Mouse (Mus musculus) E14TG2a.4 (cell line): Measurements from ENCODE around the gene Mmadhc.

Source experiments
- H3K27me3 ChIP-seq: 2 replicates; pipeline ENCODE4 v1.6.1; 2014; ENCODE audit warnings: low read length, control low read depth; ENCODE audit not compliant: insufficient read depth
- H3K36me3 ChIP-seq: 2 replicates; pipeline ENCODE4 v1.6.1; 2014; ENCODE audit warnings: low read length, control low read depth; ENCODE audit not compliant: insufficient read depth
- H3K4me1 ChIP-seq: replicated peaks from 2 replicates; pipeline ENCODE4 v1.6.1; 2014; ENCODE audit warnings: low read depth, low read length, control low read depth
- H3K4me3 ChIP-seq: replicated peaks from 2 replicates; pipeline ENCODE4 v1.5.1; 2014; ENCODE audit warnings: mild to moderate bottlenecking, low read length
- H3K9me3 ChIP-seq: 2 replicates; pipeline ENCODE4 v1.6.1; 2014; ENCODE audit warnings: low read length, control low read depth
- CTCF ChIP-seq: conservative IDR thresholded peaks from 2 replicates; pipeline ENCODE4 v1.5.1; 2014; ENCODE audit warnings: low read length
- NANOG ChIP-seq: IDR thresholded peaks from 2 replicates; pipeline ENCODE4 v1.6.1; 2014; ENCODE audit warnings: borderline replicate concordance, low read length, mixed read lengths
- POU5F1 ChIP-seq: IDR thresholded peaks from 2 replicates; pipeline ENCODE4 v1.6.1; 2014; ENCODE audit warnings: low read length, borderline replicate concordance

Gene Mmadhc

DNA sequence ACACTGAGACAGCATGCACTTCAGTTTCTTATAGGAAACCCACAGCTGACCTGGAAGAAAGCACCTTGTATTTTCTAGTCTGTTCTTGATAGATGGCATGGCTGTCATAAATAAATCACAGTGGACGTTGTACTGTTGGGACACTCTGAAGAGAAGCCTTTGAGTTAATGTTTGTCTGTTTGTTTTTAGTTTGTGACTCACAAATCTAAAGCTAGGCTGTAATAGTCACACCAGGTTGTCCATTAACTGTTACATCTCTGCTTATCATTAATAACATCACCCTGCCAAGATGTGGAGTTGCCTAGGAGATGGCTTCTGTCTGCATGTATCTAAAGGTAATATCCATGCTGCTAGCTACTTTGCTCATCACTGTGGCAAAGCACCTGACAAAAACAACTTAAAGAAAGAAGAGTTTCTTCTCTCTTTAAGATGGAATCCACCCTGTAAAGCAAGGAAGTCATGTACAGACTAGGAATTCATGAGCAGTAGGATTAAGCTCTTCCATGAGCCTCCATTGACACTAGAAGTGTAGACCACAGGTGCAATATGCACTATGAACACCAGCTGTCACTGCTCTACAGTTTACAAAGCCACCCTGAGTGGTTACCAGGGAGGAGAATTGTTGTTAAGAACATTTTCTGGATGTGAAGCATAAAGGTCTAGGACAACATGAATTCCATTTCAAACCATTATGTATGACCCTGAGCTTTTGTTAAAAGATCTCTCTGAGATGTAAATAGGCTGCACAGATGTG, 8.4 kb upstream of the Mmadhc start:
- no peaks in the 10 kb centered on the region for H3K36me3 ChIP-seq
- H3K27me3 ChIP-seq, result no peaks in the 10 kb centered on the region
- peaks cover 4% of the 10 kb centered on the region; the same call in 1 of the 2 replicates for H3K9me3 ChIP-seq
- H3K4me1 ChIP-seq, result no peaks in the 10 kb centered on the region
- H3K4me3 ChIP-seq, result no peak overlapping the region
- TF ChIP-seq CTCF (peak; percentile 19; the same call in 1 of the 2 replicates), POU5F1 (no peak)

DNA sequence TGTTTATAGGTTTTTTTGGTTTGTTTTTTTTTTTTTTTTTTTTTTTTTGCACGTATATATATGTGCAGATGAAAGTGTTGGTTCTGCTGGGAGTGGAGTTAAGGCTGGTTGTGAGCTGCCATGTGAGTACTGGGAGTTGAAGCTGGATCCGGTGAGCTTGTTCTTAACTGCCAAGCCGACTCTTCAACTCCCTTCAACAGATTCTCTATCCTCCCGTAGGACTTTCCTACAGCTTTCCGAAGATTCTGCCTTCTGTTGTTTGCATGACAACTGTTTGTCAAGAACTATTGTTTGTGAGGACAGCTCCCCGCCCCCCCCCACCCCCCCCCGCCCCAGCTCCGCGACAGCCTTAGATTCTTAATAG, 368 bp upstream of the Mmadhc start:
- H3K4me3 ChIP-seq, result peak overlapping the region; percentile 96
- no peaks in the 10 kb centered on the region for H3K9me3 ChIP-seq
- H3K36me3 ChIP-seq, result peaks cover 10% of the 10 kb centered on the region; the same call in 1 of the 2 replicates
- no peak for TF ChIP-seq POU5F1
- no peak for TF ChIP-seq CTCF
- TF ChIP-seq NANOG, result no peak
- peaks cover 17% of the 10 kb centered on the region for H3K4me1 ChIP-seq
- H3K27me3 ChIP-seq, result no peaks in the 10 kb centered on the region

DNA sequence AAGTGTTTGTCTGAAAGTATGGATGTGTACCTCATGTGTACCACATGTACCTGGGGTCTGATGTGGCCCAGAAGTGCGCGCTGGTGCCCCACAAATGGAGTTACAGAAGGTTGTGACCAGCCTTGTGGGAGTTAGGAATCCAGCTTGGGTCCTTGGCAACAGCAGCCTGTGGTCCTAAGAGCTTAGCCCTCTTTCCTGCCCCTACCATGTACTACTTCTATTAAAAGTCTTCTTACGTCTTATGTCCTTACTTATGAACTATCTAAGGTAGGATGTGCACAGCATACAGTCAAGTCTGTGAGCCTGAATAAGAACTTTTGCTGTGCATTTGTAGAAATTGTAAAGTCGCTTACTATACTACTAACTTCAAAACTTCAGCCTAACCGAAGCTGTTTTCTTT, 1.0 kb downstream of the Mmadhc start:
- Histone ChIP-seq H3K4me3 (peak overlapping the region; percentile 96), H3K9me3 (no peaks in the 10 kb centered on the region), H3K27me3 (no peaks in the 10 kb centered on the region), H3K36me3 (peaks cover 19% of the 10 kb centered on the region), H3K4me1 (peaks cover 17% of the 10 kb centered on the region)
- TF ChIP-seq POU5F1 (no peak), CTCF (no peak), NANOG (no peak)

DNA sequence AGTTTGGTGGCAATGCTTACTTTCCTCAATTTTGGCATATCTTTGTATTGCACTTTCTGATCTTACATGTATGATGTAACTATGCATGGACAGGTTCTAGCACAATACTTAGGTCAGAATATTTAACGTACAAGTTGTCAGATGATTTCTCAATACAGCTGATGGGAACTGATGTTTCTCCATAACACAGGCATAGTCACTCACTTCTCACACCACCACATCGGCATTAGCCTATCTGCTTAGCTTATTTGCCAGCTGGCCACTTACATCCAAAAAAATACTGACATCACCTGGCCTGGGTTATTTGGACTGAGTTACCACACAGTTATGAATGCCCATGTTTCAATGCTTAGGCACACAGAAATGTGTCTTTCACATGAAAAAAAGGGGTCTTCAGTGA, 2.5 kb downstream of the Mmadhc start:
- no peak for TF ChIP-seq NANOG
- TF ChIP-seq POU5F1, result no peak
- TF ChIP-seq CTCF, result no peak
- no peak overlapping the region for H3K4me3 ChIP-seq
- peaks cover 17% of the 10 kb centered on the region for H3K4me1 ChIP-seq

DNA sequence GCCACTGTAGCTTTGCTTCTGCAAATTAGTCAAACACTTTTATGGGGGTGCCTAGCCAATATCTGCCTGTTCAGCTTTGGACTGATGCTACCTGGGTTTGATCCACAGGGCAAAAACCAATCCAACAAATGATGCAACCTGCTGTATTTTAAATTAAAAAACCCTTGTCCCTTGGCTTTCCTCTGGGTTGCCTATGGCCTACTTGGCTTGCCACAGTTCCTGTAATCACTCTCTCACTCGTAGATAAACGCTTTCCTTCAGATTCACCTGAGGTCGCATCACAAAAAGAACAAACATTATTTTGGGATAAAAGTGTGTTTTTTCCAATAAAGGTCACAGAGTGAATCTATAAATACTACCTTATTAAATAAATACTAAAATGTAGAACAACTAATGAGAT, 3.0 kb downstream of the Mmadhc start:
- H3K27me3 ChIP-seq, result no peaks in the 10 kb centered on the region
- peaks cover 17% of the 10 kb centered on the region for H3K4me1 ChIP-seq
- H3K4me3 ChIP-seq, result no peak overlapping the region
- no peaks in the 10 kb centered on the region for H3K9me3 ChIP-seq
- H3K36me3 ChIP-seq, result peaks cover 37% of the 10 kb centered on the region
- TF ChIP-seq CTCF, result no peak
- TF ChIP-seq NANOG, result no peak
- TF ChIP-seq POU5F1, result no peak

More for the DNA sequence above, 2.5 kb downstream of the Mmadhc start:
- Histone ChIP-seq H3K36me3 (peaks cover 32% of the 10 kb centered on the region), H3K9me3 (no peaks in the 10 kb centered on the region), H3K27me3 (no peaks in the 10 kb centered on the region)

DNA sequence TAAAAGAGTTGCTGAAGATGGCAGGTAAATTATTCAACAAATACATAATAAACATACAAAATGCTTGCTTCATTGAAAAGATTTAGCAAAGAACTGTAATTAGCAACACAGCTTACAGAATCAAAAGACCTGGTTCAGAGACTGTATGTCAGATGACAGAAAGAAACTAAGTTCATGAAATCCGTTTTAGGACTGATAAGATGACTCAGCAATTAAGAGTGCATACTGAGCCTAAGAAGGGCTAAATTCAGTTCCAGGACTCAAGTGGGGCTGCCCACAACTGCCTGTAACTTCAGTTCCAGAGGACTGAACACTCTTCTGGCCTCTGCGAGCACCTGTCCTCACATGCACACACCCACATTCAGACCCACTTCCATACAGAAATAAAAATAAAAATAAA, 4.7 kb downstream of the Mmadhc start:
- H3K9me3 ChIP-seq, result no peaks in the 10 kb centered on the region
- H3K4me3 ChIP-seq, result no peak overlapping the region
- no peak for TF ChIP-seq CTCF
- TF ChIP-seq NANOG, result no peak
- TF ChIP-seq POU5F1, result no peak
- H3K27me3 ChIP-seq, result no peaks in the 10 kb centered on the region
- H3K4me1 ChIP-seq, result peaks cover 17% of the 10 kb centered on the region
- peaks cover 53% of the 10 kb centered on the region for H3K36me3 ChIP-seq

DNA sequence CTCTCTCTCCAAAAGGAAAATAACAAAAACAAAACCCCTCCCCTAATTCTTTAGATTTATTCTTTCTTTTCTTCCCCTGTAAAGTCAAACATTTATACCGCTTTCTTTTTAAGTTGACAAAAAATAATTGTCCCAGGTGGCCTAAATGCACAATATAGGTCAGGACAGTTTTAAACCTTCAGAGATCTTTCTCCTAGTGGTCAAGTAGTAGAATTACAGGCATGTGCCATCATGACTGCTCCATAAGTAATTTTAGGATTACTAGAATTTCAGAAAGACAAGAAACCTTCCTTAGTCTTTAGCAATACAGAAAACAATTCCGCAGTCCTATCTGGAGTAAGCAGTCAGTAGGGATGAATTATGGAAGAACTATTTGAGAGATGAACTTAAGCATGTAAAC, 5.8 kb downstream of the Mmadhc start:
- H3K27me3 ChIP-seq, result no peaks in the 10 kb centered on the region
- peaks cover 17% of the 10 kb centered on the region for H3K4me1 ChIP-seq
- no peaks in the 10 kb centered on the region for H3K9me3 ChIP-seq
- TF ChIP-seq POU5F1 (no peak), CTCF (peak; percentile 82)
- no peak overlapping the region for H3K4me3 ChIP-seq
- H3K36me3 ChIP-seq, result peaks cover 63% of the 10 kb centered on the region

DNA sequence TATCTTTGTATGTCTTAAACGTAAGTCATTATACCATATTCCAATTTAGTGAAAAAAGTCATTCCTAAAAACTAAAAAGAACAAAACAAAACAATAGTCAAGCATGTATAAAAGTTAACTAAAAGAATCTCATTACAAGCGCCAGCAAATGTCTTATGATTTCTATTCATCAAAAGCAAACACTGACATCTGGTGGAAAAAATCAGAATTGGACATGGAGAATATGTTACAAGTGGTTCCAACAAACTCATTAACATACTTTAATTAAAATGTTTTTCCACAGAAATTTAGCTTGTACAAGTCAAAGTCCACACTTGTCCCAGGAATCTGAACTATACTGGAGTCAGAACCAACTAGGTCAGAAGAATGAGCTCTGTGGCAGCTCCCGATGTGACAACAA, 11.8 kb downstream of the Mmadhc start:
- TF ChIP-seq POU5F1 (no peak), CTCF (peak; percentile 31)

DNA sequence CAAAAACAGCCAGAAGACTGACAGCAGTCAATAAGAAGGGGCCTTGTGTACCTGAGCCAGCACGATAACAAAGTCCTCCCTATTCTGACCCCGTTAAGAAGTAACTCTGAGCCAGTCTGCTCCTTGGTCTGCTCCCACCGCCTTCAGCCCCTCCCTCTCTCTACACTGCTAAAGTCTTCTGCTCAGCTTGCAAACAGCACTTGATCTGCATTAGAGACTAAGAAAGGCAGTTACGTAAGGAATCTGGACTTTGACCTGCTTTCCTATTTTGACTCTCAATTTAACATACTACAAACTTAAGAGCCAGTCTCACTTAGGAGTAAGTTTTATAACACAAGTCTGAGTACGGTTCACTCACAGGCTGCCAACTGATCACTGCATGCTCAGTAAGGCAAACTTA, 12.6 kb downstream of the Mmadhc start:
- TF ChIP-seq NANOG (no peak), CTCF (no peak), POU5F1 (no peak)
- no peak overlapping the region for H3K4me3 ChIP-seq
- no peaks in the 10 kb centered on the region for H3K9me3 ChIP-seq
- peaks cover 72% of the 10 kb centered on the region for H3K36me3 ChIP-seq
- peaks cover 5% of the 10 kb centered on the region for H3K4me1 ChIP-seq
- H3K27me3 ChIP-seq, result no peaks in the 10 kb centered on the region

More for the DNA sequence above, 11.8 kb downstream of the Mmadhc start:
- no peak overlapping the region for H3K4me3 ChIP-seq
- no peaks in the 10 kb centered on the region for H3K27me3 ChIP-seq
- no peaks in the 10 kb centered on the region for H3K9me3 ChIP-seq
- peaks cover 5% of the 10 kb centered on the region for H3K4me1 ChIP-seq
- peaks cover 70% of the 10 kb centered on the region for H3K36me3 ChIP-seq
